ENCODE assay signal across 8 mouse cellular contexts in the genomic region with DNA sequence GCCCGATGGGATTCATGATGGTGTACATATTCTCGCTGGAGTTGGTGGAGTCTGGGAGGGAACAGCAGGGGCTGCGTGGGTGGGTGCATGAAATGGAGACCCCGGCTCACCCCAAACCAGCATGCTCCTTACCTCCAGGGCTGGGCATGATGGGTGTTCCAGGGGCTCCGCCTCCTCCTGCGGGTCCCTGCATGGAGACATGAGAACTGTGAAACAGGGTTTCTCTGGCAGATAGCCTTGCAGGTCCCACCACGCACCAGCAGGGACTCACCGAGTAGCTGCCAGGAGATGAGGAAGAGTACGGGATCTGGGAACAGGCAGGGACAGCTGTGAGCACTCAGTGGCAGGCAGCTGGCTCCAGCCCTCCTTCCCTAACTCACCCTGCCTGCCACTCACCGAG. TPM values are rescaled to one million over a fixed set of nuclear protein-coding genes. Genes with fewer than 3 reads are reported as not detected.
DNase-seq lines count a peak whose midpoint lies in the region; ATAC-seq and TF ChIP-seq lines count a peak whose summit lies in the region.
"Had no signal": no experiment of that assay in that cellular context is flagged by ENCODE, and none has a peak within 500 bp of the region (broad histone marks: within the 10 kb centered on the region; RNA-seq: fewer than 3 reads in every experiment).

No protein-coding gene starts in this region.

- H3K4me1 ChIP-seq in liver, embryonic 11.5 days (replicated peaks; ENCODE audit: control insufficient read depth, insufficient read depth, low read length) = peaks cover 69% of the 10 kb centered on the region
- H3K4me1 ChIP-seq in embryonic facial prominence, embryonic 14.5 days (ENCODE audit: control insufficient read depth, insufficient read depth, low read length) = peaks cover 30% of the 10 kb centered on the region
- peaks cover 34% of the 10 kb centered on the region for H3K4me1 ChIP-seq in hindbrain, postnatal 0 days (ENCODE audit: insufficient read depth, low read length)
- peaks cover 79% of the 10 kb centered on the region for H3K4me1 ChIP-seq in neural tube, embryonic 12.5 days

- peak overlapping the region; percentile 56; the same call in 1 of the 2 replicates for H3K27ac ChIP-seq in liver, embryonic 11.5 days (ENCODE audit: low read depth, low read length)
- no peak overlapping the region; the same call in 1 of the 2 replicates for H3K27ac ChIP-seq in embryonic facial prominence, embryonic 14.5 days (replicated peaks; ENCODE audit: low read depth, low read length)
- no peak overlapping the region for H3K27ac ChIP-seq in hindbrain, postnatal 0 days
- H3K27ac ChIP-seq in neural tube, embryonic 12.5 days = no peak overlapping the region

- no peak for TF ChIP-seq CTCF in hindbrain, postnatal 0 days (IDR thresholded peaks at IDR 0.05; ENCODE audit: low read depth)

- no peak for ATAC-seq in liver, embryonic 11.5 days (replicated peaks; ENCODE audit: low FRiP score)
- peak; percentile 1; the same call in 1 of the 2 replicates for ATAC-seq in embryonic facial prominence, embryonic 14.5 days (ENCODE audit: low read depth)
- no peak for ATAC-seq in hindbrain, postnatal 0 days
- ATAC-seq in neural tube, embryonic 12.5 days (ENCODE audit: low FRiP score, low read depth) = no peak

- peaks cover 3% of the 10 kb centered on the region; the same call in 1 of the 2 replicates for H3K9me3 ChIP-seq in liver, embryonic 11.5 days (ENCODE audit: control insufficient read depth, low read length)
- no peaks in the 10 kb centered on the region for H3K9me3 ChIP-seq in embryonic facial prominence, embryonic 14.5 days (ENCODE audit: control insufficient read depth, low read length)
- no peaks in the 10 kb centered on the region for H3K9me3 ChIP-seq in hindbrain, postnatal 0 days (ENCODE audit: low read length)
- no peaks in the 10 kb centered on the region for H3K9me3 ChIP-seq in neural tube, embryonic 12.5 days

- no peak overlapping the region for H3K4me3 ChIP-seq in liver, embryonic 11.5 days (ENCODE audit: low read depth, low read length)
- H3K4me3 ChIP-seq in embryonic facial prominence, embryonic 14.5 days (ENCODE audit: low read depth, low read length) = peak overlapping the region; percentile 50
- peak overlapping the region; percentile 31; the same call in 1 of the 2 replicates for H3K4me3 ChIP-seq in hindbrain, postnatal 0 days (ENCODE audit: low read length)
- peak overlapping the region; percentile 43; the same call in 1 of the 2 replicates for H3K4me3 ChIP-seq in neural tube, embryonic 12.5 days

- WGBS in liver, embryonic 11.5 days = 55% methylated on average over 10 of the region's 10 CpGs
- WGBS in embryonic facial prominence, embryonic 14.5 days = 12% methylated on average over 8 of the region's 10 CpGs
- WGBS in hindbrain, postnatal 0 days = 15% methylated on average over 10 of the region's 10 CpGs
- WGBS in neural tube, embryonic 12.5 days = 13% methylated on average over 10 of the region's 10 CpGs

- no peak overlapping the region for H3K9ac ChIP-seq in liver, embryonic 11.5 days (ENCODE audit: low read depth, low read length)
- peak overlapping the region; percentile 76 for H3K9ac ChIP-seq in embryonic facial prominence, embryonic 14.5 days (ENCODE audit: low read depth, low read length)
- H3K9ac ChIP-seq in hindbrain, postnatal 0 days (replicated peaks; ENCODE audit: low read length) = no peak overlapping the region
- peak overlapping the region; percentile 79 for H3K9ac ChIP-seq in neural tube, embryonic 12.5 days

- DNase-seq in liver, embryonic 11.5 days (ENCODE audit: low spot score) = no peak
- no peak for DNase-seq in liver
- peak; percentile 72 for DNase-seq in embryonic facial prominence, embryonic 14.5 days (ENCODE audit: low spot score)
- no peak for DNase-seq in hindbrain, postnatal 0 days (ENCODE audit: low spot score)
- no peak for DNase-seq in adrenal gland, adult 8-10 months
- no peak for DNase-seq in cerebellum, adult 11 months

- H3K4me2 ChIP-seq in liver, embryonic 11.5 days = peak overlapping the region; percentile 69
- H3K4me2 ChIP-seq in embryonic facial prominence, embryonic 14.5 days (ENCODE audit: low read depth, low read length) = peak overlapping the region; percentile 88
- peak overlapping the region; percentile 59 for H3K4me2 ChIP-seq in hindbrain, postnatal 0 days (ENCODE audit: low read depth, low read length)
- peak overlapping the region; percentile 92 for H3K4me2 ChIP-seq in neural tube, embryonic 12.5 days (replicated peaks)

- H3K27me3 ChIP-seq in liver, embryonic 11.5 days (replicated peaks; ENCODE audit: control insufficient read depth, insufficient read depth, low read length) = no peaks in the 10 kb centered on the region
- no peaks in the 10 kb centered on the region for H3K27me3 ChIP-seq in embryonic facial prominence, embryonic 14.5 days (replicated peaks; ENCODE audit: control insufficient read depth, insufficient read depth, low read length)
- H3K27me3 ChIP-seq in hindbrain, postnatal 0 days (ENCODE audit: insufficient read depth, low read length) = no peaks in the 10 kb centered on the region
- H3K27me3 ChIP-seq in neural tube, embryonic 12.5 days (replicated peaks) = peaks cover 7% of the 10 kb centered on the region

- peaks cover 40% of the 10 kb centered on the region for H3K36me3 ChIP-seq in liver, embryonic 11.5 days (ENCODE audit: control insufficient read depth, insufficient read depth, low read length)
- peaks cover 31% of the 10 kb centered on the region for H3K36me3 ChIP-seq in embryonic facial prominence, embryonic 14.5 days (ENCODE audit: control insufficient read depth, insufficient read depth, low read length)
- H3K36me3 ChIP-seq in hindbrain, postnatal 0 days (ENCODE audit: insufficient read depth, low read length) = no peaks in the 10 kb centered on the region
- peaks cover 17% of the 10 kb centered on the region for H3K36me3 ChIP-seq in neural tube, embryonic 12.5 days

RNA-seq across cellular contexts. Expression of a gene that starts 4.5 kb away (rescaled TPM):
- polyA plus RNA-seq in liver, embryonic 11.5 days (2014; fragmentation: Nextera tagmentation; extraction: Ambion mirVana) = 177 and 188 TPM in 2 replicates
- 94.5 and 107 TPM in 2 replicates for polyA plus RNA-seq in embryonic facial prominence, embryonic 14.5 days (2014; fragmentation: Nextera tagmentation; extraction: Ambion mirVana)
- total RNA-seq in hindbrain, postnatal 0 days (2014; rRNA removed) = 152 and 207 TPM in 2 replicates
- 99.3 and 113 TPM in 2 replicates for polyA plus RNA-seq in hindbrain, postnatal 0 days (2015; fragmentation: Nextera tagmentation; extraction: Ambion mirVana)
- polyA plus RNA-seq in neural tube, embryonic 12.5 days (2016; fragmentation: Nextera tagmentation; extraction: Ambion mirVana) = 116 TPM in 2 replicates
- total RNA-seq in adrenal gland, adult 8-10 months (2022) = 100 to 1,000 TPM; 124 to 207 (median 158) TPM

RNA-seq across cellular contexts. Expression of a gene that starts 9.9 kb away (rescaled TPM):
- polyA plus RNA-seq in liver, embryonic 11.5 days (2014; fragmentation: Nextera tagmentation; extraction: Ambion mirVana) = 144 and 173 TPM in 2 replicates
- 120 and 132 TPM in 2 replicates for polyA plus RNA-seq in embryonic facial prominence, embryonic 14.5 days (2014; fragmentation: Nextera tagmentation; extraction: Ambion mirVana)
- total RNA-seq in hindbrain, postnatal 0 days (2014; rRNA removed) = 248 and 349 TPM in 2 replicates
- 188 and 189 TPM in 2 replicates for polyA plus RNA-seq in hindbrain, postnatal 0 days (2015; fragmentation: Nextera tagmentation; extraction: Ambion mirVana)
- 139 and 144 TPM in 2 replicates for polyA plus RNA-seq in neural tube, embryonic 12.5 days (2016; fragmentation: Nextera tagmentation; extraction: Ambion mirVana)
- 100 to 1,000 TPM in 2 of 4 experiments, 10 to 100 TPM in 2; 69.3 to 158 (median 120) TPM for total RNA-seq in adrenal gland, adult 8-10 months (2022)

RNA-seq across cellular contexts. Expression of a gene that starts 17.2 kb away (rescaled TPM):
- 4.5 and 5.3 TPM in 2 replicates for polyA plus RNA-seq in liver, embryonic 11.5 days (2014; fragmentation: Nextera tagmentation; extraction: Ambion mirVana)
- 1.8 and 2.3 TPM in 2 replicates for polyA plus RNA-seq in embryonic facial prominence, embryonic 14.5 days (2014; fragmentation: Nextera tagmentation; extraction: Ambion mirVana)
- total RNA-seq in hindbrain, postnatal 0 days (2014; rRNA removed) = 0.65 and 3.3 TPM in 2 replicates
- polyA plus RNA-seq in hindbrain, postnatal 0 days (2015; fragmentation: Nextera tagmentation; extraction: Ambion mirVana) = 1.3 and 1.5 TPM in 2 replicates
- polyA plus RNA-seq in neural tube, embryonic 12.5 days (2016; fragmentation: Nextera tagmentation; extraction: Ambion mirVana) = 0.68 and 1.3 TPM in 2 replicates
- 1 to 10 TPM; 1.5 to 4.4 (median 3.2) TPM for total RNA-seq in adrenal gland, adult 8-10 months (2022)

RNA-seq across cellular contexts. Expression of a gene that starts 33.5 kb away (rescaled TPM):
- 4.2 and 4.9 TPM in 2 replicates for polyA plus RNA-seq in liver, embryonic 11.5 days (2014; fragmentation: Nextera tagmentation; extraction: Ambion mirVana)
- 0.28 and 0.29 TPM in 2 replicates for polyA plus RNA-seq in embryonic facial prominence, embryonic 14.5 days (2014; fragmentation: Nextera tagmentation; extraction: Ambion mirVana)
- total RNA-seq in hindbrain, postnatal 0 days (2014; rRNA removed) = 1.7 TPM in 1 of 2 replicates, not detected in the other
- 0.25 and 0.41 TPM in 2 replicates for polyA plus RNA-seq in hindbrain, postnatal 0 days (2015; fragmentation: Nextera tagmentation; extraction: Ambion mirVana)
- polyA plus RNA-seq in neural tube, embryonic 12.5 days (2016; fragmentation: Nextera tagmentation; extraction: Ambion mirVana) = 0.14 TPM in 1 of 2 replicates, not detected in the other
- 1 to 10 TPM; 1.8 to 3.5 (median 3.0) TPM for total RNA-seq in adrenal gland, adult 8-10 months (2022)
- total RNA-seq: left cerebral cortex, postnatal 14 days had no signal

RNA-seq across cellular contexts. Expression of a gene that starts 59.5 kb away (rescaled TPM):
- polyA plus RNA-seq in liver, embryonic 11.5 days (2014; fragmentation: Nextera tagmentation; extraction: Ambion mirVana) = 20.3 and 20.7 TPM in 2 replicates
- 17.3 and 21.7 TPM in 2 replicates for polyA plus RNA-seq in embryonic facial prominence, embryonic 14.5 days (2014; fragmentation: Nextera tagmentation; extraction: Ambion mirVana)
- total RNA-seq in hindbrain, postnatal 0 days (2014; rRNA removed) = 15.6 and 16.7 TPM in 2 replicates
- polyA plus RNA-seq in hindbrain, postnatal 0 days (2015; fragmentation: Nextera tagmentation; extraction: Ambion mirVana) = 10.0 and 10.8 TPM in 2 replicates
- polyA plus RNA-seq in neural tube, embryonic 12.5 days (2016; fragmentation: Nextera tagmentation; extraction: Ambion mirVana) = 17.8 and 19.5 TPM in 2 replicates
- total RNA-seq in adrenal gland, adult 8-10 months (2022) = 10 to 100 TPM; 25.2 to 38.3 (median 30.3) TPM

Comparison
In these comparisons a context has a peak if more than half of its experiments do, and no peak if none do; other contexts are left out.
1. H3K9ac ChIP-seq: peak in embryonic facial prominence, embryonic 14.5 days (single experiment) and neural tube, embryonic 12.5 days (single experiment); none in liver, embryonic 11.5 days (single experiment) and hindbrain, postnatal 0 days (single experiment).
2. Peak in every context shown above with its lines, with median percentiles within 50 percentile points of each other: H3K4me2 ChIP-seq.